Mouse (Mus musculus) cerebellum, adult 11-12 months (tissue): ENCODE data around the gene Fam151b.
A peak's percentile ranks its signal among the peaks of the same experiment; 100 is the strongest.

Source experiments
- DNase-seq: peaks from one replicate; pipeline ENCODE4 v3.0.0; 2022

The Fam151b gene

DNA sequence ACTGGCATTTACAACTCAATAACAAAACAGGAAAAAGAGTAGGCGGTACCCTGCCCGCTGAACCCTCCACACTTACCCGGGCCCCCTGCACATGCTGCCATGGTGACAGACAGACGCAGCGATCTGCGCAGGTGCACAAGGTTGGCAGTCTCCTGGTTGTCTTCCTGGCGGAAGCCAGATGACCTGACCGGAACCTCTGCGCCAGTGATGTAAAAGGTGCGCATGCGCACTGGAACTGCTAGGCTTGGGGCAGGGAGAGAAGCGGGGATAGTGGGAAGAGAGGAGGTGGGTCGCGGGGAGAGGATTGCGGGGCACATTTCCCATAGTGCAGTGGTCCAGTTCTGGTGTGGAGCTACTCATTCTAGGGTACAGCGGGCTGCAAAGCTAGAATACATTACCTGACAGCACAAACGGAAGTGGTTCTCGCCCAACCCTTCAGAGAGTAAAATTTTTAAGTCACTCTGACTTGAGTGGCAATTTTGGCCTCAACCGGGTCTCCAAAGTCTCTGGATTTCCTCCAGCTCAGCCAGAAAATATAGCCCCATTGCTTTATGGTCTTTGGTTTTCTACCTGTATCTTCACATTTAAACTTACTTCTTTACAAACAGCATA, at the start of gene Fam151b:
Fam151b (minus strand) TSS at position 164 of the 612 bp plus-strand sequence.
- DNase-seq = peak; percentile 96

DNA sequence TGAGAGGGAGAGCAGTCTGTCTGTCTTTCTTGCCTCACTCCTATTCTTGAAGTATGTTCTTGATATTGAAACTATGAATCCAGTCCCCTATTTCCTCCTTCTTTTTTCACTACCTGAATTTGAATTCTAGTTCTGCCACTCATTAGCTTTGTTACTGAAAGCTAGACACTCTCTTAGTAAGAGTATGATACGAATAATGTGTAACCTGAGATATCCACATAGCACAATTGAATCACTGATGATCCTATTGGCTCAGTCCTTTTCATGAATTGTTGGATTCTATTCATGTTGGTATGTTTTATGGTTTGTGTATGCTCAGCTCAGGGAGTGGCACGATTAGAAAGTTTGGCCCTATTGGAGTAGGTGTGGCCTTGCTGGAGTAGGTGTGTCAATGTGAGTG, 48.4 kb upstream of the Fam151b start:
- DNase-seq = no peak

DNA sequence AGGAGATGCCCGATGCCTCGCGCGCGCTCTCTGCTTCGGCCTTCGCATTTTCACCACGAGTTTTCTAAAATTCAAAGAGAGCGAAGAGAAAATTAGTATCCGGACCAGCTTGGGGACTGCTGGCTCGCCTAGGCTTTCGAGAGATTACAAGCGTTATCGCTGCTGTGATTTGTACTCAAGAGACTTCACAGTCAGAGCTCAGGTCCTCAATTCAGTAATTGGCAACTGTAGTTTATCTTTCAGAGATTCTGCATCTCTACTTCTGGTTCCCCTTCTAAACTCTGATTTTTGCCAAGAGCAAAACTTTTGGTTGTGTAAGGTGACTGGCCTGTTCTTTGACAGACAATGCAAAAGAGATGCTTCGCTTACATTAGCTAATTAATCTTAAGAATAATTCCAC, 47.4 kb upstream of the Fam151b start:
- DNase-seq = no peak

DNA sequence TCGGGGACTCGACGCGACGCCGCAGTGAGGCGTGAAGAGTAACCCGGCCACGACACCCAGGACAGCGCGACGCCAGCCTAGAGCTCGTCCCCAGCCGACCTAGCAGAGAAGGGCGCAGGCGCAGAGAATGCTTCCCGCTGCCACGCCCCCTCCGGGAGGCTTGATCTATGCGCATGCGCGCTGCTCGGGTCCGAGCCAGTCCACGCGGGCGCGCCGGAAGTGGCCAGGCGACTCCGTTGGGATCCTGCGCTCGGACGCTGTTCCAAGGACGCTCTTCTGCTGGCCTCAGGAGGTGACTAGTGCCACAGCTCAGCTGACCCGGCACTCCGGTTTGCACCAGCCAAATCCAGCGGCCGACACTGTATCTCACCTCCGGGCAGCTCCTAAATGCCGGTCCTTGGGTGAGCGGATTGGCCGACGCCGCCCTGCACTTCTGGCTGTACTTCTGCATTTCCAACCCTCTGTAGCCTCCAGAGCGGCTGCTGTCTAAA, 47.0 kb upstream of the Fam151b start, which contains the start of gene Zfyve16:
Zfyve16 (minus strand) TSS at position 148 of the 491 bp plus-strand sequence.
- peak; percentile 97 for DNase-seq

DNA sequence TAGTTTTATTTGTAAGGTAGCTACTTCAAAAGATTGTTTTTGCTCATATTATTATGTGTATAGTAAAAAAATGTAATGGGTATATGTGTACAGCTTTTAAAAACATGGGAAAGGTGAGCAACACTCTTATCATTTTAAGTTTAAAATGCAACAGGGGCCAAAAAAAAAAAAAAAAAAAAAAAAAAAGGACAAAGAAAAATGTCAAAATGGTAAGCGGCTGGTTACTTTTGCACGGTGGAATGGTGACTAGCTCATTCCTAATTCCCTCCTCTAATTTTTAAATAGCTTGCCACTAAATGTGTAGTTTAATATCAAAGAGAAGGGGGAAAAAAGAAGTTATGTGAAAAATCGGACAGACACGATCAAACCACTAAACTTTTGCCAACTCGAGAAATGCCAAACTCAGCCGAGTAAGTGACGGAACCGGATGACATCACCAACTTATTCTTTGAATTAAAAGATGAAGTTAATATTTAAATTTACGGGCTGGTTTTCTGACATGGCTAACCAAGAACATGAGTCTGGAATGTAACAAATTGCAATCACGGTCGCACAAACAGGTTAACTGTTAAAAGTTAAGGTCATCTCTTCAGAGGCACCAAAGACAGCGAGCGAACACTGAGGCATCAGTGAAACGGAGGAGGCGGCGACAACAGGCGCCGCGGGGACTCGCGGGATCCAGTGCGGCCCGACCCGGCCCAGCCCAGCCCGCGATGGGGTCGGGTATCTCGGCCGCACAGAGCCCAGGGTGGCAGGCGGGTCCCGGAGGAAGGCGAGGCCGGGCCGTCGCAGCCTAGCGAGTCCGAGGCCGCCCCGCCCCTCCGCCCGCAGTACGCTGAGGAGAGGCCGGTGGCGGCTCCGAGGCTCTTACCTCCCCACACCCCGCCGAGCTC, 46.3 kb upstream of the Fam151b start:
- DNase-seq = no peak

DNA sequence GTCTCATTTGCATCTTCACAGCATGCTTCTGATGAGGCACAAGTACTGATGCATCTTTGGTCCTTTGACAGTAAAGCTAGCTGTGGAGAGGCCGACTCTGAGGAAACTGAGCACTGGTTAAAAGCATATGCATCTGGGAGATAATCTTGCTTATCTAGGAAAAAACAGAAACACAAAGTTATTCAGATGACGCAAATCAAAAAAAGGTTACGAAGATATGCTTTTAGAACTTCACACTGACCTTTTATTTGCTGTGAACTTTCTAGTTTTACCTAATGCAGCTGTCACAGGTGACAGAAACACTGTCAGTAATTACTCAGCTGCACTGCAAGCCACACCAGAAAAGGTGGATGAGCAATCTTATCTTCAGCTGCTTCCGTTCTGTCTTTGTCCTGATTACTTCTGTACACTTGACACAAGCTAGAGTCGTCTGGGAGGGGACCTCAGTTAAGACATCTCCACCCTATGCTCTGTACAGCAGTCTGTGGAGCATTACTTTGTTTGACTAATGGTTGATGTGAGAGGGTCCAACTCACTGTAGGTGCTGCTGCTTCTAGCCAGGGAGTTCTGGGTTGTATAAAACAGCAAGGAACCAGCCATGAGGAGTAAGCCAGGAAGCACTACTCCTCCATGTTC, 39.5 kb upstream of the Fam151b start:
- DNase-seq = no peak

DNA sequence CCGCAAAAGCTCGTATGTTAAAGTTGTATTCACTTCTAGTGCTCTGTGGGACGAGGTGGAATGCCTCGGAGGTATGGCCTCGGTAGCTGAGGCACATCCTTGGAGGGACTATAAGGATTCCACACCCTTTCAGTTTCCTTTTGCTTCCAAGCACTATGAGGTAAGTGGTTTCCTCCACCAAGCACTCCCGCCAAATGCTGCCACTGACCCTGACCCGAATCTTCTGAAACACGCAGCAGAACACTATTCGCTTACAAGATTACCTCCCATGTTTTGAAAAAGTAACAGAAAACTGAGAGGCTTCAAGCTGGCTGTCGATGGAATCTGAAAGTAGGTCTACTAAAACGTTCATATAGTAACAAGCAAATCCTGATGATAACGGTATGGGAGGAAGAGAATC, 21.1 kb upstream of the Fam151b start:
- no peak for DNase-seq

DNA sequence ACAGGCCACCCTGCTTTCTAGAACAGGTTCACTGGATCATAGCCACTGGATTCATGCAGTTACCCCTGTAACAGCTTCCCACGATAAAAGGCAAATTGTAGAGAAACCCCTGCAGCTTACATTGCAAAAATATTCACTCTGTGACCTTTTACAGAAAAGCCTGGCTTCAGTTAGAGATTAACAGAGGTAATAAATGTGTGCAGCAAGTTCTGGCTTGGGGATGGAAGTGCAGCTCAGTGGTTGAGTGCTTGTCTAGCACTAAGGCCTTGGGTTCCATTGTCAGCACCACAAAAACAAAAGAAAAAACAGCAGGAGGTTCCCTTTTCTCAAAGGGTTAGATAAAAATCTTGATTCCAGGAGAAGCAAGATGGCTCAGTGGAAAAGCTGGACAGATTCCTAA, 8.1 kb upstream of the Fam151b start:
- DNase-seq = no peak

DNA sequence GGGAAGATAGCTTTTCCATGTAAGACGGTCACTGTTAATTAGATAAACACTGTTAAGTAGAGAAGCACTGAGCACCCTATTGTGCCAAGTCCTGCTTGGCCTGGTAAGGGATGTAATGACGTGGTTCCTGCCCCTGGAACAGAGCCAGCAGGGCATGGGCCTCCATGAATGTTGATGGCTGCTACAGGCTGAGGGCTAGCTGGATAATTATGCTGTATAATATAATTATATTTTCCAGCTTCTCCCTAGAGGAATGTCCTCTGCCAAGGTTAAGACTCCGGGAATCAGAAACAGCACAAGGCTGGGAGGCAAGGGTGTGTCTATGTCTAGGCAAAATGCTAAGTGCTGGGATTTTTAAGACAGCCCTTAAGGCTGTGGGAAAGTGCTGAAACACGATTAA, 7.0 kb upstream of the Fam151b start:
- DNase-seq = no peak

DNA sequence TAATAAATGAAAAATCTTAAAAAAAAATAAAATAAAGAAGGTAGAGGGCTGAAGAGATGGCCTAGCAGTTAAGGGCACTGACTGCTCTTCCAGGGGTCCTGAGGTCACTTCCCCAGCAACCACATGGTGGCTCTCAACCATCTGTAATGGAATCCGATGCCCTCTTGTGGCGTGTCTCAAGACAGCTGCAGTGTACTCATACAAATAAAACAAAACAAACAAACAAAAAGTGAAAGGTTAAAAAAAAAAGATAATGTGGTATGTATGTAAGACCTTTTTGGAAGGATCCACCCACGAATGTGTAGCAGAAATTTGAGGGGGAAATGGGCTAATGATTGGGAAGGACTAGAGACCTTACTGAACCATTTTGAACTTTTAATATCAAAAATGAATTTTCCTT, 467 bp downstream of the Fam151b start:
- peak; percentile 41 for DNase-seq

DNA sequence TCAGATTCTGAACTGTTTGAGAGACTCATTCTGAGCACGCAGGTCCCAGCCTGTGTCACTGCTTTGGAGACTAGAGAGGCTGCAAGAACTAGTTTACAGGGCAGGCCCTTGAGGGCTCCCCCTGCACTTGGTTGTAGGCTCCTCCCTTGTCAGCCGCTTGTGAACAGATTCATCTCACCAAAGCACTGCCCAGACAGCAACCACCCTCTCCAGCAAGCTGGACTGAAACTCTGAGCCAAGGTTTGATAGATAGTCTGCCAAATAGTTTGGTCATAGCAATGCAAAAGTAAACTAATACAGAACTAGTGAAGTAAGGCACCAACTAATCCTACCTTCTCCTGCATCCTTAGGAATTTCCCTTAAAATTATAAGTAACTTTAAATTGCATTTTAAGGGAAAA, 13.7 kb downstream of the Fam151b start:
- no peak for DNase-seq

DNA sequence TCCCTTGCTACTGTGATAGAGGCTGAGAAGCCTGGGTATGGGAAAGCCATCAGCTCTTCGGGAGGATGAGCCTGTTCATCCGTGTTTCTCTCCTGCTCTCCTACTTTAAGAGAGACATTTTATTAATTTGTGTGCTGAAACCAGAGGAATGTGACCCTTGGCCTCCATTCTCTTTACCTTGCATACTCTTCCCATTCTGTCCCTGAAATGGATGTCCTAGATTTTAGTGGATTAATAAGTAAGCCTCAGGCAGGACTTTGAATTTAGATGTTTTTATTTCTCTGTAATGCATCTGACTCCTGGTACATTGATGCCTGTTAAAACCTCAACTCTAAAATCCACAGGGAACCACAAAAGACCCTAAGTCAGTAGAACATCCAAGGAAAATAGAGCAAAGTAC, 14.4 kb downstream of the Fam151b start:
- no peak for DNase-seq

DNA sequence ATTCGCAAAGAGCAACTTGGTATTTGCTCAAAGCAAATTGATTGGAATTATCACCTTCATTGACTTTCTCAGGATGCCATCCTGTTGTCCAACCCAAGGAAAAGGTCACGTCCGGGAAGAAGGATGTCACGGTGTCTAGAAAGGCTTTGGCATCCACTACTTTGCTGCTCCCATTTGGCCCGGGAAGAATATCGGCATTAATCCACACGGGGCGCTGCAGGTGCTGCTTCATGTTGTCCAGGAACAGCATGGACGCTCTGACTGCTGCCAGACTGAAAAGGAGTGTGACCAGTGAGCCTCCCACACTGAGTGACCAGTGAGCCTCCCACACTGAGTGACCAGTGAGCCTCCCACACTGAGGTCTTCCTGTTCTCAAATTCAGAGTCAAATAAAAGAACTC, 15.9 kb downstream of the Fam151b start:
- no peak for DNase-seq

DNA sequence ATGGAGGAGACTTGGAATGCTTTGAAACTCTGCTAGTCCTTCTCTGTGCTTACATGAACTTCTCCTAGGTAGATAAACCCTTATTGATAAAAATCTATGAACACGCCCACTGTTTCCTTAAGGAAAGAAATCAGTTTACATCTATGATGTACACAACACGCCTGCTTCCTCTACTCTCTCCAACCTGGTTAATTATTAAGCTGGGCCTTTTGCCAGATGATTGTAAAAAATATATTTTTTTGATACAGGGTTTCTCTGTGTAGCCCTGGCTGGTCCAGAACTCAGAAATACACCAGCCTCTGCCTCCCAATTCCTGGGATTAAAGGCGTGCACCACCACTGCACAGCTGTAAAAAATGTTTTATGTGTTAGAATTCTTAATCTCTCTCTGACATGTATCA, 19.1 kb downstream of the Fam151b start:
- DNase-seq = no peak

DNA sequence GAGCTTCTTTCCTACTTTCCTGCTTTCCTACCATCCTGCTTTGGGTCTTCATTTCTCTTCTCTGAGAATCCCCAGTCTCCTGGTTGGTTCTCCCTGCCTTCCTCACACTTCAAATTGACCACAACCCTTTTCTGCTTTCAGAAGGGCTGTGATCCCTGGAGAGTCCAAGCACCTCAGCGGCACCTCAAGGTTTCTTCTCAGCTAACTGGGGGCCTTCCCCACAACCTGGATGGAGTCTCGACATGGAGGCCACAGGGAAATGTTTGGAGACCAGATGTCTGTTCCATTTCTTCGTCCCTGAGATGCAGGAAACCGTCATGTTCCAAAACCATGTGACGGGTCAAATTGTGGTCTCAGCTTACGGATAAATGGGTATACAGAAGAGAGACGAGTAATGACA, 36.9 kb downstream of the Fam151b start:
- no peak for DNase-seq

DNA sequence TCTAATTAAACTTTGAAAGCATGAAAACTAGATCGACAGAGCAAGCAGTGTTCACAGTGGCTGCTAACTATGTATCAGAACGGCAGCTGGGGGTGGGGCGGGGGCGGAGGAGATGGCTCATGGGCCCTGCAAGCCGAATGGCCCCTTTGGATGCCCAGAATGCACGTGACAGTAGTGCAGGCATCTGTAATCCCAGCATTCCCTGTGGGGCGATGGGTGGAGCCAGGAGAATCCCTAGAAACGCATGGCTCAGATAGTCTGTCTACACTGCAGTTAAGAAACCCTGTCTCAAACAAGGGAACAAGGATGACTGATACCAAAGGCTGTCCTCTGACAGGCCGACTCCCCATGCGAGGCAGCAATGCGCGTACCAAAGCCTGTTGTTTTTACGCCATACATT, 43.5 kb downstream of the Fam151b start:
- no peak for DNase-seq

DNA sequence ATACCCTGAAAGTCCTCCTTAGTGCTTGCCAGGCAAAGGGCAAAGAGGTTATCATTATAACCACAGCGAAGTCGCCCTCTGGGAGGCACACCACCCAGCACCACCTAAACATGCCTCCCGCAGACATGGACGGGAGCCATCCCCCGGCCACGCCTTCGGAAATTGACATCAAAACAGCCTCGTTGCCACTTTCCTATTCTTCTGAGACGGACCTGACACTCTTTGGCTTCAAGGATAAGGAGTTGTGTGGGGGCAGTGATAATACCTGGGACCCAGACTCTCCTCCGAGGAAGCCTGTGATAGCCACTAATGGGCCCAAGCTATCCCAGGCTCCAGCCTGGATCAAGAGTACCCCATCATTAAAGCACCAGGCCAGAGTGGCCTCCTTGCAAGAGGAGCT, 45.2 kb downstream of the Fam151b start:
- no peak for DNase-seq

DNA sequence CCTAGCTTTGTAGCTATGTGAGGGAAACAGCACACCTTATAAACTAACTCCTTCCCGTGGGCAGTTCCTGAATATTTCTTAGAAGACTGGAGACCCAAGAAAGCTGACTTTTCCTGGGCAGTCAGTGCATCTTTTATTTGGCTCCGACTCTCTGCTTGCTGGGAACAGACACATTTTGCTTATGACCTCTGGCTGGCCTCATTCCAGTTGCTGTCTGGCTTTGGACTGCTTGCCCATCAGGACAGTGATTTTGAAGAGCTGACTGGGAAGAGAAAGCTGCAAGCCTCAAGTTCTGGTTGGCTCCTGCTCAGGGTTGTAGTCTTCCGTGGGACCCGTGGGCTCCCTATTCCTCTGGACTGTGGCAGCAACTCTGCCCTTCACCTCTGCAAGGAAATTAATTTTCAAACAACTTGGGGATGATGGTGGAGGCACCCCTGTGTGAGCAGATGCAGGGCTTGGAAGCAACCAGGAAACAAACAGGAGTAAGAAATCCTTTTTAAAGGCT, 56.4 kb downstream of the Fam151b start:
- peak; percentile 32 for DNase-seq

DNA sequence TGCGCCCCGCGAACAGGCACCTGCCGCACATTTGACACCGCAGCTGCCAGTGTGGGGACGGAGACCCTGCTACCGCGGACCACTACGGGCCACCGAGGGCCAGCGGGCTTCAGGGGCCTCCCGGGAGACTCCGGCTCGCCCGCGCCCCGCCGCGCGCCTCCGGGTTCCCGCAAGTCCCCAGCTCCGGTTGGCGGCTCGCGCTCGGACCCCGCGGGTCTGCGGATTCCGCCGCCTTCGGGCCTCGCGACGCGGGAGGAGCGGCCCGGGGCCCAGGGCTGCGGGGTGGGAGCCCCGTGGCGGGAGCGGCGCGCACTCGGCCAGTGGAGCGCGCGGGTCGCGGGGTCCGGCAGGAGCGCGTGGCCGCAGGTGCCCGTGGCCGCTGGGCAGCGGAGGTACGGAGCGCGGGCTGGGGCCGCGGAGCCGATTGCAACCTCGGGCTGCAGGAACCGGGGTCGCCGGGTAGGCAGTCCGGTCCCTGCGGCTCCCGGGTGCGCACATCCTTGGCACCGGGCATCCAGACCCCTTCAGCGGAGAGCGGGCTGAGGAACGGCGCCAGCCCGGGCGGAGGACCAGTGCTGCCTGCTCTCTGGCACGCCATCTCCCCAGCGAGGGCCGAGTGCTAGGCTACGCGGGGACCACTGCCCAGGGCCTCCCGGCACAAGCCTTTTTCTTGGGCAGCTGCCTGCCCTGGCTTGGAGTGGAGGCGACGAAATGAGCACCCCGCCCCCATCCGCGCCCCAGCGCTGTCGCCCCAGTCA, 57.3 kb downstream of the Fam151b start:
- peak; percentile 65 for DNase-seq

DNA sequence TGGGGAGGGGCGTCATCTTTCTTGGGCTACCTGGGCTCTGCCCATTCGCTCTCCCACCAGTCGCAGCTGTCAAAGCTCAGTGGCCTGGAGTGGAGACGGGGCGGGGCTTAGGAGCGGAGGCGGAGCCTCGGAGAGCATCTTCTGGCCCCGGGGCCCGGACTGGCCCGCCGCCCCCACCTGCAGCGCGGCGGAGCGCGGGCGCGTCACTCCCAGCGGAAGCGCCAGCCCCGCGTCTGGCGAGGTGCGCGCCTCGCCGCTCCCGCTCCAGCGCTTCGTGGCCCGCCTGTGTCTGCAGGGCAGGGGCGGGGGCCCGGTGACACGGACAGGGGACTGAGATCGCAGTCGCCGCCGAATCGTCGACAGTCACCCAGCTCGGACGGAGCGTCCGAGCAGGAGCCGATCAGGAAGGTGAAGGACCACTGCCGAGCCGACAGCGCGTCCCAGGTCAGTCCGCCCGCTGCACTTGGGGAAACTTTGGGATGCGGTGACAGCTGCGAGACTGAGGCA, 58.0 kb downstream of the Fam151b start, which contains the start of gene Ankrd34b:
Ankrd34b (plus strand) TSS at position 139 of the 507 bp plus-strand sequence.
- DNase-seq = peak; percentile 93

DNA sequence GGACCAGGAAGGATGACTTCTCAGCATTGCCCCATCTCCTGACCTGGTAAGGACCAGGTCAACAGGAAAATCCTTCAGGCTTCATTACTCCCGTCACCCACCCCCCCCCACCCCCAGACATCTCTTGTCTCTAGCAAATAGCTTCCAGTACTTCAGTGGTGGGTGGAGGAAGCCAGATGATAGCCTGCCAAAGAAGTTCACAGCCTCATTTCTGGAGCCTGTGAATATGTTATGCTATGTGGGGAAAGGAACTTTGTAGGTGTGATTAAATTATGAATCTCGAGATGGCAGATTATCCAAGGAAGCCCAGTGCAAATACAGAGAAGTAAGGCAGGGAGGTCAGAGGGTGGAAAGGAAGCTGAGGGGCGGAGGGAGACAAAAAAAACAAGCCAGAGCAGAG, 60.1 kb downstream of the Fam151b start:
- DNase-seq = no peak

DNA sequence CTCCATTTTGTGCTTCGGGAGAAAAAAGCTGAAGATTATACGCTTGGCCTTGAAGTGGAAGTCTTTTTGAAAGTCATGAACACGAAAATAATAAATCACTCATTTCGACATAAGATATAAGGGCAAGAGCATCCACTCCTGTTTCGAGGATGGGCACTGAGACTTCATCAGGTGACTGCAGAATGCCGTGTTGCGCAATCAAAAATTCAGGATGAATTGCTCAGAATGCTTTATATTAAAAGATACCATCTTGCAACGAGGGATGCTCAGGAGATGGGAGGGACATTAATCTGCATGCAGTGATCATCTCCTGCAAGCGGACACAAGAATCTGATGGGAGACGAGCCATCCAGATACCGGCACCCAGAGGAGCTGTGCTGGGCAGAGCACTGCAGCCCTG, 64.2 kb downstream of the Fam151b start:
- DNase-seq = no peak
